Mouse (Mus musculus) ES-E14 (cell line): ENCODE measurements around the gene Mdc1. TPM values are rescaled to one million over a fixed set of nuclear protein-coding genes. Genes with fewer than 3 reads are reported as not detected.

Experiments used
- DNase-seq: peaks from one replicate; pipeline ENCODE4 v3.0.0-alpha.2; 2013; ENCODE audit warnings: low read depth, low spot score
- H3K27ac ChIP-seq: 2 replicates; pipeline ENCODE4 v1.5.1; 2012; ENCODE audit warnings: low read depth, mild to moderate bottlenecking, low read length, moderate library complexity, mixed read lengths; ENCODE audit not compliant: poor library complexity, insufficient read depth, severe bottlenecking
- H3K36me3 ChIP-seq: 2 replicates; pipeline ENCODE4 v1.6.1; 2012; ENCODE audit warnings: mild to moderate bottlenecking, low read length, moderate library complexity, mixed read lengths; ENCODE audit not compliant: control insufficient read depth, poor library complexity, insufficient read depth, severe bottlenecking
- H3K4me1 ChIP-seq, 2 experiments: fragments of 150-350 bp in 1 of 2; sonication (generic) in 1 of 2; 2 replicates each; pipeline ENCODE4 v1.6.1; 2012; ENCODE audit warnings: low read length in 2 of 2, mild to moderate bottlenecking in 1 of 2, mixed read lengths in 1 of 2; ENCODE audit not compliant: control insufficient read depth in 2 of 2, insufficient read depth in 2 of 2, poor library complexity in 1 of 2
- H3K4me3 ChIP-seq, 2 experiments: fragments of 150-350 bp in 1 of 2; sonication (generic) in 1 of 2; 2 replicates each; pipeline ENCODE4 v1.5.1; 2012; ENCODE audit warnings: low read length in 2 of 2, low read depth in 1 of 2, mild to moderate bottlenecking in 1 of 2, mixed read lengths in 1 of 2; ENCODE audit not compliant: insufficient read depth in 1 of 2, poor library complexity in 1 of 2, severe bottlenecking in 1 of 2
- H3K9ac ChIP-seq: 2 replicates; pipeline ENCODE4 v1.6.1; 2012; ENCODE audit warnings: low read depth, mild to moderate bottlenecking, low read length, mixed read lengths; ENCODE audit not compliant: poor library complexity, insufficient read depth, severe bottlenecking
- H3K9me3 ChIP-seq: fragments of 150-350 bp; sonication (generic); 2 replicates; pipeline ENCODE4 v1.6.1; 2012; ENCODE audit warnings: low read depth, mild to moderate bottlenecking, low read length; ENCODE audit not compliant: control insufficient read depth, insufficient read depth
- CHD2 ChIP-seq: IDR thresholded peaks from 2 replicates; pipeline ENCODE4 v1.6.1; 2014; ENCODE audit warnings: mild to moderate bottlenecking, low read depth, low read length, inconsistent platforms
- HCFC1 ChIP-seq: IDR thresholded peaks from 2 replicates; pipeline ENCODE4 v1.6.1; 2012; ENCODE audit warnings: low read length, inconsistent platforms, borderline replicate concordance; ENCODE audit not compliant: insufficient read depth
- MAFK ChIP-seq: IDR thresholded peaks from 2 replicates; pipeline ENCODE4 v1.6.1; 2014; ENCODE audit warnings: mild to moderate bottlenecking, low read depth, low read length, inconsistent platforms; ENCODE audit not compliant: insufficient read depth
- ZC3H11A ChIP-seq: IDR thresholded peaks from 2 replicates; pipeline ENCODE4 v1.6.1; 2012; ENCODE audit warnings: low read depth, mild to moderate bottlenecking, inconsistent platforms, low read length, borderline replicate concordance
- ZNF384 ChIP-seq: IDR thresholded peaks from 2 replicates; pipeline ENCODE4 v1.6.1; 2012; ENCODE audit warnings: low read depth, low read length, inconsistent platforms
- in situ Hi-C, 2 experiments: fragments of 600-800 bp; cut with MboI; formaldehyde crosslinking; loops; one replicate each; pipeline ENCODE4 v1.15.1; 2025; ENCODE audit warnings: low sequenced_read_pairs in 2 of 2, inconsistent platforms in 1 of 2; ENCODE audit not compliant: unreplicated experiment in 2 of 2
- total RNA-seq: library from RNA; depleted of rRNA; stranded (reverse); fragments of 300-350 nt; gene quantifications from 2 replicates; pipeline ENCODE4 v1.2.3, GENCODE M21; 2012; rRNA removed

Gene Mdc1
- total RNA-seq = 23.8 and 31.7 TPM in 2 replicates

GRCm38 (mm10) chr17:35841076-35841950 is at the start of gene Mdc1:
TSS of gene Mdc1 (plus strand) at chr17:35841515.
- H3K9me3 ChIP-seq = no peaks in the 10 kb centered on the region
- peak within 1 kb of the TSS; percentile 84 for H3K9ac ChIP-seq
- peaks cover 15% of the 10 kb centered on the region for H3K36me3 ChIP-seq
- in situ Hi-C loops = no loop called here
- DNase-seq = peak; percentile 100
- H3K27ac ChIP-seq = peak within 1 kb of the TSS; percentile 77
- peak within 1 kb of the TSS; percentile 76 to 77 for H3K4me3 ChIP-seq
- peaks cover 0 to 13% of the 10 kb centered on the region in 2 experiments; a peak in 3 of 4 replicates for H3K4me1 ChIP-seq
- TF ChIP-seq MAFK (peak; percentile 78), CHD2 (peak; percentile 62; the same call in 1 of the 2 replicates), ZNF384 (peak; percentile 90), HCFC1 (peak; percentile 73), ZC3H11A (no peak)

GRCm38 (mm10) chr17:35792837-35793236 is 48.5 kb upstream of the Mdc1 start:
- no peaks in the 10 kb centered on the region for H3K9me3 ChIP-seq
- H3K36me3 ChIP-seq = no peaks in the 10 kb centered on the region
- in situ Hi-C loops = no loop called here
- no peak for DNase-seq
- no peak for TF ChIP-seq HCFC1
- no peak for TF ChIP-seq CHD2
- TF ChIP-seq ZC3H11A = no peak
- no peak for TF ChIP-seq MAFK
- TF ChIP-seq ZNF384 = no peak
- H3K4me1 ChIP-seq = no peaks in the 10 kb centered on the region
- H3K27ac ChIP-seq = no peak overlapping the region
- H3K9ac ChIP-seq = no peak overlapping the region
- H3K4me3 ChIP-seq = no peak overlapping the region

- TF ChIP-seq HCFC1 (no peak), ZNF384 (no peak), ZC3H11A (no peak), MAFK (no peak), CHD2 (no peak)
- Histone ChIP-seq H3K9me3 (no peaks in the 10 kb centered on the region), H3K27ac (no peak overlapping the region), H3K9ac (no peak overlapping the region), H3K4me3 (no peak overlapping the region), H3K4me1 (no peaks in the 10 kb centered on the region), H3K36me3 (no peaks in the 10 kb centered on the region)
- DNase-seq = no peak
- in situ Hi-C loops = no loop called here
Measured at GRCm38 (mm10) chr17:35795099-35795498, 46.2 kb upstream of the Mdc1 start.

GRCm38 (mm10) chr17:35795656-35796055 is 45.7 kb upstream of the Mdc1 start:
- H3K9ac ChIP-seq = no peak overlapping the region
- H3K27ac ChIP-seq = no peak overlapping the region
- in situ Hi-C loops = no loop called here
- H3K4me3 ChIP-seq = no peak overlapping the region
- no peaks in the 10 kb centered on the region for H3K36me3 ChIP-seq
- no peak for TF ChIP-seq HCFC1
- no peak for TF ChIP-seq ZC3H11A
- no peak for TF ChIP-seq CHD2
- TF ChIP-seq MAFK = no peak
- no peak for TF ChIP-seq ZNF384
- no peaks in the 10 kb centered on the region for H3K9me3 ChIP-seq
- DNase-seq = no peak
- H3K4me1 ChIP-seq = no peaks in the 10 kb centered on the region
